Mouse (Mus musculus) liver, embryonic 16.5 days (tissue): ENCODE measurements around the gene Bend7. TPM values are rescaled to one million over a fixed set of nuclear protein-coding genes. Genes with fewer than 3 reads are reported as not detected.

Source experiments
- ATAC-seq: fragments of 200-750 bp; cut with Nextera tagmentation; 2 replicates; pipeline ENCODE4 v1.8.0; 2017; ENCODE audit warnings: low read depth, mild to moderate bottlenecking, moderate number of reproducible peaks, moderate library complexity
- H3K27ac ChIP-seq: fragments of 300-500 bp; sonication (generic); 2 replicates; pipeline ENCODE4 v1.5.1; 2014; ENCODE audit warnings: mild to moderate bottlenecking, low read length
- H3K27me3 ChIP-seq: fragments of 300-500 bp; sonication (generic); 2 replicates; pipeline ENCODE4 v1.6.1; 2014; ENCODE audit warnings: low read depth, low read length, mixed read lengths; ENCODE audit not compliant: control insufficient read depth, insufficient read depth
- H3K36me3 ChIP-seq: fragments of 300-500 bp; sonication (generic); 2 replicates; pipeline ENCODE4 v1.6.1; 2014; ENCODE audit warnings: mild to moderate bottlenecking; ENCODE audit not compliant: control insufficient read depth, insufficient read depth
- H3K4me1 ChIP-seq: fragments of 300-500 bp; sonication (generic); 2 replicates; pipeline ENCODE4 v1.6.1; 2014; ENCODE audit warnings: low read depth, low read length, mixed read lengths; ENCODE audit not compliant: control insufficient read depth
- H3K4me2 ChIP-seq: fragments of 300-500 bp; sonication (generic); 2 replicates; pipeline ENCODE4 v1.6.1; 2014; ENCODE audit warnings: low read depth, low read length, mixed read lengths
- H3K4me3 ChIP-seq: fragments of 300-500 bp; sonication (generic); 2 replicates; pipeline ENCODE4 v1.5.1; 2014; ENCODE audit warnings: low read depth, mild to moderate bottlenecking, low read length
- H3K9ac ChIP-seq: fragments of 300-500 bp; sonication (generic); 2 replicates; pipeline ENCODE4 v1.6.1; 2014; ENCODE audit warnings: low read depth, low read length
- H3K9me3 ChIP-seq: fragments of 300-500 bp; sonication (generic); replicated peaks from 2 replicates; pipeline ENCODE4 v1.6.1; 2016; ENCODE audit warnings: low read length; ENCODE audit not compliant: control insufficient read depth
- WGBS: fragments of 180-500 bp; shearing (Covaris S2); extraction: QIAGEN DNeasy Blood & Tissue Kit; methylation state at CpG from one replicate; pipeline ENCODE4 v1.1.7; 2014; ENCODE audit not compliant: insufficient replicate concordance; 5-methylcytosine and 5-hydroxymethylcytosine counted together
- polyA plus RNA-seq: library from polyadenylated mRNA; unstranded; fragments of >200 nt; fragmentation: Nextera tagmentation; extraction: Ambion mirVana; gene quantifications from 2 replicates; pipeline ENCODE4 v1.2.1, GENCODE M21; 2015

The Bend7 gene
- 1.3 and 1.9 TPM in 2 replicates for polyA plus RNA-seq

DNA sequence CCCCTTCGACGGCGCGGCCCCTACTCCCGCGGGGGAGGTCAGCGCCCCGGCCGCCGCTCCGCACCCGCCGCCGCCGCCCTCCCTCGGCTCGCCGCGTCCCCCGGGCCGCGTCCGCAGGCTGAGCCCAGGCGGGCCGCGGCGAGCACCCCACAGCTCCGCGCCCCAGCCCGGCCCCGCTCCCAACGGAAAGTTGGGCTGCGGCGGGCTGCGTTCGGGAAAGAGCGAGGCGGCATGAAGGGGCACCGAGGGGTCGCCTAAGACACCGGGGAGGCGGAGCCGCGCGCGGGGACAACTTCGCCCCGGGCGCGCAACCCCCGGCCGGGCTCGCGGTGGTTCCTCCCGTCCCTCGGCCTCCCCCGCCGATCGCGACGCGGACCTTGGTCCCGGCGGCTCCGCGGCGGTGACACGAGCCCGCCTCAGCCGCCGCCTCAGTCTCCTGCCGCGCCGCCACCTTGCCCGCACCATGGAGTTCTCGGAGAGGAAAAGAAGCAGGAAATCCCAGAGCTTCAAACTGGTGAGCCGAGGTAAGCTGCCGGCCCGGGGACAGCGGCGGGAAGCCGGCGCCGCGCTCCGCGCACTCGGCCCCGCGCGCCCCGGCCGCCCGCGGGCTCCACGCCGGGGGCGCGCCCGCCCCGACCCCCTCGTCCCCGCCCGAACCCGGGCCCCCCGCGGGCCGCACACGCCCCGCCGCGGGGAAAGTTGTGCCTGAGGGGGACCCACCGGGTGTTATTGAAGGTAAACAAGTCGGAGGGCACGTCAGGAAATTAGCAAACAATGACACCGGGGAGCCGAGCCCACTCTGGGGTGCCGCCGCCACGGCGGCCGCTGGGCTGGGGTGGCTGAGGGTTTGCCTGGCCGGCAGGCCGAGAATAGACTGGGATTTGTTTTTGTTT, at the start of gene Bend7:
TSS of gene Bend7 (plus strand) at position 63 of the 893 bp plus-strand sequence.
- H3K27ac ChIP-seq, result peak within 1 kb of the TSS; percentile 72
- peaks cover 37% of the 10 kb centered on the region for H3K27me3 ChIP-seq
- no peaks in the 10 kb centered on the region for H3K36me3 ChIP-seq
- under 1% methylated on average over 108 of the region's 124 CpGs for WGBS
- H3K9me3 ChIP-seq, result no peaks in the 10 kb centered on the region
- peak within 1 kb of the TSS; percentile 61 for H3K4me3 ChIP-seq
- H3K4me1 ChIP-seq, result no peaks in the 10 kb centered on the region; the same call in 1 of the 2 replicates
- peak; percentile 81 for ATAC-seq
- H3K4me2 ChIP-seq, result peak within 1 kb of the TSS; percentile 59
- H3K9ac ChIP-seq, result peak within 1 kb of the TSS; percentile 57

GRCm38 (mm10) chr2:4668626-4669025, 49.0 kb upstream of the Bend7 start:
- H3K36me3 ChIP-seq, result no peaks in the 10 kb centered on the region
- H3K4me3 ChIP-seq, result no peak overlapping the region
- H3K27ac ChIP-seq, result no peak overlapping the region
- ATAC-seq, result no peak
- H3K9ac ChIP-seq, result no peak overlapping the region
- H3K9me3 ChIP-seq, result no peaks in the 10 kb centered on the region
- no peaks in the 10 kb centered on the region for H3K27me3 ChIP-seq
- H3K4me1 ChIP-seq, result no peaks in the 10 kb centered on the region
- 52% methylated on average over 2 of the region's 2 CpGs for WGBS
- no peak overlapping the region for H3K4me2 ChIP-seq

- Histone ChIP-seq H3K4me1 (no peaks in the 10 kb centered on the region), H3K4me2 (no peak overlapping the region), H3K36me3 (no peaks in the 10 kb centered on the region), H3K9ac (no peak overlapping the region), H3K27me3 (no peaks in the 10 kb centered on the region), H3K4me3 (no peak overlapping the region), H3K9me3 (no peaks in the 10 kb centered on the region), H3K27ac (no peak overlapping the region)
- no peak for ATAC-seq
- 68% methylated on average over 8 of the region's 8 CpGs for WGBS
Observed at GRCm38 (mm10) chr2:4669701-4670100, 47.9 kb upstream of the Bend7 start.

- H3K9me3 ChIP-seq, result no peaks in the 10 kb centered on the region
- no peak overlapping the region for H3K27ac ChIP-seq
- H3K4me1 ChIP-seq, result no peaks in the 10 kb centered on the region
- no peak overlapping the region for H3K4me2 ChIP-seq
- 71% methylated on average over 8 of the region's 8 CpGs for WGBS
- no peak overlapping the region for H3K9ac ChIP-seq
- ATAC-seq, result no peak
- H3K27me3 ChIP-seq, result no peaks in the 10 kb centered on the region
- no peaks in the 10 kb centered on the region for H3K36me3 ChIP-seq
- no peak overlapping the region for H3K4me3 ChIP-seq
Observed at GRCm38 (mm10) chr2:4671636-4672035, 46.0 kb upstream of the Bend7 start.

GRCm38 (mm10) chr2:4679886-4680285, 37.7 kb upstream of the Bend7 start:
- Histone ChIP-seq H3K27me3 (no peaks in the 10 kb centered on the region), H3K4me3 (no peak overlapping the region), H3K9me3 (no peaks in the 10 kb centered on the region), H3K27ac (no peak overlapping the region), H3K36me3 (no peaks in the 10 kb centered on the region), H3K9ac (no peak overlapping the region), H3K4me1 (no peaks in the 10 kb centered on the region), H3K4me2 (no peak overlapping the region)
- no peak for ATAC-seq
- 58% methylated on average over 3 of the region's 3 CpGs for WGBS

GRCm38 (mm10) chr2:4711262-4711661, 6.4 kb upstream of the Bend7 start:
- Histone ChIP-seq H3K27ac (no peak overlapping the region), H3K4me3 (no peak overlapping the region), H3K4me1 (no peaks in the 10 kb centered on the region), H3K27me3 (peaks cover 3% of the 10 kb centered on the region), H3K4me2 (no peak overlapping the region), H3K9me3 (no peaks in the 10 kb centered on the region), H3K36me3 (no peaks in the 10 kb centered on the region), H3K9ac (no peak overlapping the region)
- no peak for ATAC-seq
- 44% methylated on average over 5 of the region's 5 CpGs for WGBS

- H3K9me3 ChIP-seq, result no peaks in the 10 kb centered on the region
- peaks cover 37% of the 10 kb centered on the region for H3K27me3 ChIP-seq
- H3K4me3 ChIP-seq, result peak overlapping the region; percentile 61
- 7% methylated on average over 34 of the region's 49 CpGs for WGBS
- no peak for ATAC-seq
- no peaks in the 10 kb centered on the region for H3K4me1 ChIP-seq
- peak overlapping the region; percentile 59 for H3K4me2 ChIP-seq
- H3K36me3 ChIP-seq, result no peaks in the 10 kb centered on the region
- H3K27ac ChIP-seq, result no peak overlapping the region
- H3K9ac ChIP-seq, result peak overlapping the region; percentile 37; the same call in 1 of the 2 replicates
Observed at GRCm38 (mm10) chr2:4717081-4717768, 406 bp upstream of the Bend7 start.

GRCm38 (mm10) chr2:4723088-4723487, 5.5 kb downstream of the Bend7 start:
- no peaks in the 10 kb centered on the region for H3K9me3 ChIP-seq
- H3K4me3 ChIP-seq, result no peak overlapping the region
- peaks cover 16% of the 10 kb centered on the region for H3K27me3 ChIP-seq
- ATAC-seq, result no peak
- H3K4me2 ChIP-seq, result no peak overlapping the region
- WGBS, result 71% methylated on average over 8 of the region's 8 CpGs
- H3K27ac ChIP-seq, result no peak overlapping the region
- H3K4me1 ChIP-seq, result no peaks in the 10 kb centered on the region; the same call in 1 of the 2 replicates
- H3K9ac ChIP-seq, result no peak overlapping the region
- no peaks in the 10 kb centered on the region for H3K36me3 ChIP-seq

DNA sequence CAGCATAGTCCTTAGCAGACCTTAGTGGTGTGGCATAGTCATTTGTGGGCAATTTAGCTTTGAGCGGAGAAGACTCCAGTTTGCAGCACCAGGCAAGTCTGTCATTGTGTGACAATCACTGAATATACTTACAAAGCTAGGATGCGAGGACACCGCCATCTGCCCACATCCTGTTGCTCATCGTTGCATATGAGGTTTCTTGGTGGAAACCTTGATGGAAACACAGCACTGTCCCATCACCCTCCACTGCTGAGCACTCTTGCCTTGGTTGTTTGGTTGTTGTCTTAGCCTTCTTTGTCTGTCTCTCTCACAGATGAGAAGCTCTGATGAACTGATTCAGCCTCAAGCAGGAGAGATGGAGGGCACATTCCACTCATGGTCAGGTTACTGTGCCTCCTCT, 12.5 kb downstream of the Bend7 start:
- Histone ChIP-seq H3K27ac (no peak overlapping the region), H3K36me3 (no peaks in the 10 kb centered on the region), H3K4me1 (no peaks in the 10 kb centered on the region), H3K4me3 (no peak overlapping the region), H3K27me3 (no peaks in the 10 kb centered on the region), H3K4me2 (no peak overlapping the region), H3K9me3 (no peaks in the 10 kb centered on the region), H3K9ac (no peak overlapping the region)
- ATAC-seq, result no peak
- WGBS, result 57% methylated on average over 4 of the region's 4 CpGs
